Mouse (Mus musculus) heart, adult 2 months (tissue): Measurements from ENCODE around the gene Tbc1d16.

Experiments used
- CTCF ChIP-seq: fragments of 200-600 bp; IDR thresholded peaks from 2 replicates; pipeline ENCODE4 v1.8.1; 2022; ENCODE audit warnings: antibody characterized with exemption, mild to moderate bottlenecking, moderate library complexity
- EP300 ChIP-seq: fragments of 200-500 bp; IDR thresholded peaks from 2 replicates; pipeline ENCODE4 v1.6.1; 2011; ENCODE audit warnings: low read depth, low read length, control low read depth; ENCODE audit not compliant: insufficient read depth

GRCm38 (mm10) chr11:119124536-119124935 is 103.8 kb downstream of the Tbc1d16 start:
- TF ChIP-seq CTCF, result peak; percentile 10
- TF ChIP-seq EP300, result peak; percentile 74; the same call in 1 of the 2 replicates
